Mouse (Mus musculus) lung, embryonic 16.5 days (tissue): ENCODE results near the gene 3110040N11Rik. TPM values are rescaled to one million over a fixed set of nuclear protein-coding genes. Genes with fewer than 3 reads are reported as not detected.
"Not testable (repeated sequence)": the region's sequence is repeated elsewhere in the genome, so short reads cannot be mapped to it uniquely, and the experiment has no call there.

Source experiments
- ATAC-seq: fragments of 200-750 bp; cut with Nextera tagmentation; 2 replicates; pipeline ENCODE4 v1.8.0; 2017; ENCODE audit warnings: low read depth, mild to moderate bottlenecking, moderate library complexity
- H3K27ac ChIP-seq: fragments of 300-500 bp; sonication (generic); 2 replicates; pipeline ENCODE4 v1.5.1; 2014; ENCODE audit warnings: mild to moderate bottlenecking, control low read depth, low read length
- H3K27me3 ChIP-seq: fragments of 300-500 bp; sonication (generic); 2 replicates; pipeline ENCODE4 v1.6.1; 2014; ENCODE audit warnings: low read depth, low read length, mixed read lengths; ENCODE audit not compliant: control insufficient read depth, insufficient read depth
- H3K36me3 ChIP-seq: fragments of 300-500 bp; sonication (generic); 2 replicates; pipeline ENCODE4 v1.6.1; 2014; ENCODE audit warnings: low read length; ENCODE audit not compliant: control insufficient read depth, insufficient read depth
- H3K4me1 ChIP-seq: fragments of 300-500 bp; sonication (generic); replicated peaks from 2 replicates; pipeline ENCODE4 v1.6.1; 2014; ENCODE audit warnings: low read length, mixed read lengths; ENCODE audit not compliant: control insufficient read depth, insufficient read depth
- H3K4me2 ChIP-seq: fragments of 300-500 bp; sonication (generic); 2 replicates; pipeline ENCODE4 v1.6.1; 2014; ENCODE audit warnings: low read depth, low read length, control low read depth
- H3K4me3 ChIP-seq: fragments of 300-500 bp; sonication (generic); 2 replicates; pipeline ENCODE4 v1.5.1; 2014; ENCODE audit warnings: mild to moderate bottlenecking, low read length, control low read depth
- H3K9ac ChIP-seq: fragments of 300-500 bp; sonication (generic); 2 replicates; pipeline ENCODE4 v1.6.1; 2014; ENCODE audit warnings: low read length, control low read depth
- H3K9me3 ChIP-seq: fragments of 300-500 bp; sonication (generic); 2 replicates; pipeline ENCODE4 v1.6.1; 2016; ENCODE audit warnings: low read length; ENCODE audit not compliant: control insufficient read depth
- WGBS: fragments of 180-500 bp; shearing (Covaris S2); extraction: QIAGEN DNeasy Blood & Tissue Kit; methylation state at CpG from one replicate; pipeline ENCODE4 v1.1.7; 2014; 5-methylcytosine and 5-hydroxymethylcytosine counted together
- polyA plus RNA-seq: library from polyadenylated mRNA; unstranded; fragments of >200 nt; fragmentation: Nextera tagmentation; extraction: Ambion mirVana; gene quantifications from 2 replicates; pipeline ENCODE4 v1.2.1, GENCODE M21; 2015

Gene 3110040N11Rik
- 37.3 and 44.1 TPM in 2 replicates for polyA plus RNA-seq

- Histone ChIP-seq H3K36me3 (peaks cover 5% of the 10 kb centered on the region), H3K4me3 (peak within 1 kb of the TSS; percentile 62), H3K4me1 (peaks cover 7% of the 10 kb centered on the region; the same call in 1 of the 2 replicates), H3K9me3 (no peaks in the 10 kb centered on the region), H3K9ac (peak within 1 kb of the TSS; percentile 80), H3K27me3 (no peaks in the 10 kb centered on the region), H3K27ac (peak within 1 kb of the TSS; percentile 97), H3K4me2 (peak within 1 kb of the TSS; percentile 67)
- under 1% methylated on average over 38 of the region's 38 CpGs for WGBS
- ATAC-seq, result peak; percentile 96
Observed at GRCm38 (mm10) chr7:81789095-81789757, at the start of gene 3110040N11Rik. 3110040N11Rik (minus strand) TSS chr7:81789478.

- WGBS, result 85% methylated on average over 5 of the region's 5 CpGs
- not testable (repeated sequence) for ATAC-seq, H3K27me3 ChIP-seq, H3K4me3 ChIP-seq, H3K9me3 ChIP-seq, H3K9ac ChIP-seq, H3K4me1 ChIP-seq, H3K36me3 ChIP-seq, H3K4me2 ChIP-seq, H3K27ac ChIP-seq
Observed at GRCm38 (mm10) chr7:81837771-81838170, 48.5 kb upstream of the 3110040N11Rik start.

GRCm38 (mm10) chr7:81835430-81835829 is 46.2 kb upstream of the 3110040N11Rik start:
- H3K4me1 ChIP-seq, result no peaks in the 10 kb centered on the region
- 86% methylated on average over 5 of the region's 5 CpGs for WGBS
- no peak overlapping the region for H3K4me3 ChIP-seq
- no peaks in the 10 kb centered on the region for H3K27me3 ChIP-seq
- no peak overlapping the region for H3K27ac ChIP-seq
- ATAC-seq, result no peak
- no peak overlapping the region for H3K9ac ChIP-seq
- no peaks in the 10 kb centered on the region for H3K9me3 ChIP-seq
- H3K36me3 ChIP-seq, result no peaks in the 10 kb centered on the region
- no peak overlapping the region for H3K4me2 ChIP-seq

- Histone ChIP-seq H3K27me3 (no peaks in the 10 kb centered on the region), H3K4me2 (no peak overlapping the region), H3K36me3 (no peaks in the 10 kb centered on the region), H3K27ac (no peak overlapping the region), H3K9me3 (no peaks in the 10 kb centered on the region), H3K4me1 (no peaks in the 10 kb centered on the region), H3K9ac (no peak overlapping the region), H3K4me3 (no peak overlapping the region)
- ATAC-seq, result no peak
Observed at GRCm38 (mm10) chr7:81834847-81835246, 45.6 kb upstream of the 3110040N11Rik start.

GRCm38 (mm10) chr7:81829379-81829894 is 40.2 kb upstream of the 3110040N11Rik start, which contains the start of gene Btbd1:
Btbd1 (minus strand) TSS chr7:81829431.
- WGBS, result 1% methylated on average over 43 of the region's 58 CpGs
- peak within 1 kb of the TSS; percentile 62 for H3K4me3 ChIP-seq
- H3K9ac ChIP-seq, result peak within 1 kb of the TSS; percentile 75
- peaks cover 30% of the 10 kb centered on the region for H3K4me1 ChIP-seq
- peak within 1 kb of the TSS; percentile 74 for H3K4me2 ChIP-seq
- peak within 1 kb of the TSS; percentile 92 for H3K27ac ChIP-seq
- no peaks in the 10 kb centered on the region for H3K36me3 ChIP-seq
- H3K27me3 ChIP-seq, result no peaks in the 10 kb centered on the region
- no peaks in the 10 kb centered on the region for H3K9me3 ChIP-seq
- peak; percentile 96 for ATAC-seq

- peak overlapping the region; percentile 74 for H3K4me2 ChIP-seq
- peak overlapping the region; percentile 62 for H3K4me3 ChIP-seq
- 0% methylated on average over 70 of the region's 91 CpGs for WGBS
- peak overlapping the region; percentile 92 for H3K27ac ChIP-seq
- H3K9ac ChIP-seq, result peak overlapping the region; percentile 75
- no peaks in the 10 kb centered on the region for H3K36me3 ChIP-seq
- no peaks in the 10 kb centered on the region for H3K9me3 ChIP-seq
- peak; percentile 81 for ATAC-seq
- H3K4me1 ChIP-seq, result peaks cover 30% of the 10 kb centered on the region
- H3K27me3 ChIP-seq, result no peaks in the 10 kb centered on the region
Observed at GRCm38 (mm10) chr7:81828681-81829378, 39.6 kb upstream of the 3110040N11Rik start.

- H3K4me3 ChIP-seq, result peak overlapping the region; percentile 62
- WGBS, result 21% methylated on average over 17 of the region's 17 CpGs
- no peaks in the 10 kb centered on the region for H3K9me3 ChIP-seq
- ATAC-seq, result no peak
- peaks cover 30% of the 10 kb centered on the region for H3K4me1 ChIP-seq
- peak overlapping the region; percentile 92 for H3K27ac ChIP-seq
- H3K4me2 ChIP-seq, result peak overlapping the region; percentile 74
- H3K27me3 ChIP-seq, result no peaks in the 10 kb centered on the region
- no peaks in the 10 kb centered on the region for H3K36me3 ChIP-seq
- H3K9ac ChIP-seq, result peak overlapping the region; percentile 75
Observed at GRCm38 (mm10) chr7:81827806-81828667, 38.8 kb upstream of the 3110040N11Rik start.

- no peak for ATAC-seq
- Histone ChIP-seq H3K36me3 (no peaks in the 10 kb centered on the region), H3K9ac (no peak overlapping the region), H3K9me3 (no peaks in the 10 kb centered on the region), H3K27ac (no peak overlapping the region), H3K4me3 (no peak overlapping the region), H3K4me2 (no peak overlapping the region), H3K4me1 (peaks cover 30% of the 10 kb centered on the region), H3K27me3 (no peaks in the 10 kb centered on the region)
- WGBS, result 16% methylated on average over 3 of the region's 3 CpGs
Observed at GRCm38 (mm10) chr7:81825381-81825780, 36.1 kb upstream of the 3110040N11Rik start.
